Mouse (Mus musculus): ENCODE results near the gene Lclat1. TPM values are rescaled to one million over a fixed set of nuclear protein-coding genes. Genes with fewer than 3 reads are reported as not detected.

Gene Lclat1
- polyA plus RNA-seq, 1 experiment from 2014 or later: 38.3 TPM

GRCm38 (mm10) chr17:73186929-73187328, 79.1 kb downstream of the Lclat1 start:
- 93% methylated on average over 5 of the region's 5 CpGs for WGBS (ENCODE audit: insufficient replicate concordance)
- no peak overlapping the region for H3K4me3 ChIP-seq (ENCODE audit: low read depth, low read length)
- no peaks in the 10 kb centered on the region for H3K9me3 ChIP-seq (replicated peaks; ENCODE audit: control insufficient read depth, low read length)
- H3K4me2 ChIP-seq: no peak overlapping the region
- ATAC-seq (replicated peaks; ENCODE audit: insufficient number of reproducible peaks, low FRiP score, low TSS enrichment): no peak
- no peaks in the 10 kb centered on the region; the same call in 1 of the 2 replicates for H3K36me3 ChIP-seq (ENCODE audit: control insufficient read depth, insufficient read depth, low read length)
- H3K9ac ChIP-seq (ENCODE audit: low read depth, low read length): no peak overlapping the region
- no peak overlapping the region for H3K27ac ChIP-seq (ENCODE audit: low read depth, low read length)
- no peaks in the 10 kb centered on the region for H3K27me3 ChIP-seq (ENCODE audit: control insufficient read depth, insufficient read depth, low read length)
- no peaks in the 10 kb centered on the region for H3K4me1 ChIP-seq (ENCODE audit: control insufficient read depth, insufficient read depth, low read length)

DNA sequence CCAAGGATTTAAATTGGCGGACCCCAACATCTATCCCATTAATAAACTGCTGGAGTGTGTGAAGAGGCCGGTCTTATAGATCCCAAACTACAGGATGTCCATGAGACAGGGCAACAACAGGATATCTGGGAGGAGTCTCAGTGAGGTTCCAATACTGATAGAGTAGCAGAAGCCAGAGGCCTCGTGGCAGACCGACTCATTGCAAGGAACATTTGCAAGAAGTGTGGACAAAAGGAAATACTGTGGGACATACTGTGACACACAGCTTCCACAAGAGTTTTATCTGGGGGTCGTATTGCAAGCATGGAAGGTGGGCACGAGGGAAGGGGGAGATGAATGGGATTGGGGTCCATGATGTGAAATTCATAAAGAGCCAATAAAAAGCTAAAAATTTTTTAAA, 86.4 kb downstream of the Lclat1 start:
- no peak for ATAC-seq (replicated peaks; ENCODE audit: insufficient number of reproducible peaks, low FRiP score, low TSS enrichment)
- 65% methylated on average over 6 of the region's 6 CpGs for WGBS (ENCODE audit: insufficient replicate concordance)

GRCm38 (mm10) chr17:73194575-73194974, 86.8 kb downstream of the Lclat1 start:
- H3K4me2 ChIP-seq: no peak overlapping the region
- H3K36me3 ChIP-seq (ENCODE audit: control insufficient read depth, insufficient read depth, low read length): no peaks in the 10 kb centered on the region
- 0 out of 2 replicates have a peak overlapping the region, but pooled peaks have one; percentile 4 for H3K9ac ChIP-seq (ENCODE audit: low read depth, low read length)
- H3K4me1 ChIP-seq (ENCODE audit: control insufficient read depth, insufficient read depth, low read length): 0 out of 2 replicates have a peak, but pooled peaks cover 3% of the 10 kb centered on the region
- no peaks in the 10 kb centered on the region for H3K9me3 ChIP-seq (replicated peaks; ENCODE audit: control insufficient read depth, low read length)
- no peak for ATAC-seq (replicated peaks; ENCODE audit: insufficient number of reproducible peaks, low FRiP score, low TSS enrichment)
- no peak overlapping the region for H3K27ac ChIP-seq (ENCODE audit: low read depth, low read length)
- 92% methylated on average over 6 of the region's 6 CpGs for WGBS (ENCODE audit: insufficient replicate concordance)
- no peaks in the 10 kb centered on the region for H3K27me3 ChIP-seq (ENCODE audit: control insufficient read depth, insufficient read depth, low read length)
- H3K4me3 ChIP-seq (ENCODE audit: low read depth, low read length): no peak overlapping the region

More for the DNA sequence above, 86.4 kb downstream of the Lclat1 start:
- Histone ChIP-seq H3K4me3 (ENCODE audit: low read depth, low read length) (no peak overlapping the region), H3K36me3 (ENCODE audit: control insufficient read depth, insufficient read depth, low read length) (no peaks in the 10 kb centered on the region; the same call in 1 of the 2 replicates), H3K27me3 (ENCODE audit: control insufficient read depth, insufficient read depth, low read length) (no peaks in the 10 kb centered on the region), H3K4me1 (ENCODE audit: control insufficient read depth, insufficient read depth, low read length) (0 out of 2 replicates have a peak, but pooled peaks cover 3% of the 10 kb centered on the region), H3K9me3 (replicated peaks; ENCODE audit: control insufficient read depth, low read length) (no peaks in the 10 kb centered on the region), H3K27ac (ENCODE audit: low read depth, low read length) (no peak overlapping the region), H3K4me2 (no peak overlapping the region), H3K9ac (ENCODE audit: low read depth, low read length) (0 out of 2 replicates have a peak overlapping the region, but pooled peaks have one; percentile 4)

- WGBS (ENCODE audit: insufficient replicate concordance): 75% methylated on average over 2 of the region's 2 CpGs
- Histone ChIP-seq H3K4me2 (no peak overlapping the region), H3K27ac (ENCODE audit: low read depth, low read length) (no peak overlapping the region), H3K4me3 (ENCODE audit: low read depth, low read length) (no peak overlapping the region), H3K9ac (ENCODE audit: low read depth, low read length) (no peak overlapping the region), H3K36me3 (ENCODE audit: control insufficient read depth, insufficient read depth, low read length) (no peaks in the 10 kb centered on the region), H3K27me3 (ENCODE audit: control insufficient read depth, insufficient read depth, low read length) (no peaks in the 10 kb centered on the region), H3K9me3 (replicated peaks; ENCODE audit: control insufficient read depth, low read length) (no peaks in the 10 kb centered on the region), H3K4me1 (ENCODE audit: control insufficient read depth, insufficient read depth, low read length) (peaks cover 4% of the 10 kb centered on the region; the same call in 1 of the 2 replicates)
- ATAC-seq (replicated peaks; ENCODE audit: insufficient number of reproducible peaks, low FRiP score, low TSS enrichment): no peak
Observed at GRCm38 (mm10) chr17:73195074-73195723, 87.4 kb downstream of the Lclat1 start.

DNA sequence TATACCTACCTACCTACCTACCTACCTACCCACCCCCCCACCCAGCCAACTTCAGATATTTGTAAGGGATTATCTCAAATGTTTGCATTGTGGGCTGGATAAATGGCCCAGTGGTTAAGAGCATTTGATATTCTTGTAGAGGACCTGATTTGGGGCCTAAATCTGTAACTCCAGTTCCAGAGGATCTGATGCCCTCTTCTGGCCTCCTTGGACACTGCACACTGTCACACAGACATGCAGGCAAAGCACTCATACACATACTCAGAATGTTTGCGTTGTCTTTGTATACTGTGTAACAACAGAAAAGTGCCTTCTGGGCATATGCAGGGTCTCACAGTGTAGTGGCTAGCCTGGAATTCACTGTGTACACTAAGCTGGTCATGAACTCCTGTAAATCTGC, 88.4 kb downstream of the Lclat1 start:
- H3K36me3 ChIP-seq (ENCODE audit: control insufficient read depth, insufficient read depth, low read length): no peaks in the 10 kb centered on the region
- no peak overlapping the region for H3K9ac ChIP-seq (ENCODE audit: low read depth, low read length)
- H3K4me1 ChIP-seq (ENCODE audit: control insufficient read depth, insufficient read depth, low read length): peaks cover 10% of the 10 kb centered on the region; the same call in 1 of the 2 replicates
- H3K9me3 ChIP-seq (replicated peaks; ENCODE audit: control insufficient read depth, low read length): no peaks in the 10 kb centered on the region
- no peak overlapping the region for H3K4me2 ChIP-seq
- H3K27ac ChIP-seq (ENCODE audit: low read depth, low read length): no peak overlapping the region
- ATAC-seq (replicated peaks; ENCODE audit: insufficient number of reproducible peaks, low FRiP score, low TSS enrichment): no peak
- no peaks in the 10 kb centered on the region for H3K27me3 ChIP-seq (ENCODE audit: control insufficient read depth, insufficient read depth, low read length)
- 77% methylated on average over 1 of the region's 1 CpGs for WGBS (ENCODE audit: insufficient replicate concordance)
- no peak overlapping the region for H3K4me3 ChIP-seq (ENCODE audit: low read depth, low read length)

DNA sequence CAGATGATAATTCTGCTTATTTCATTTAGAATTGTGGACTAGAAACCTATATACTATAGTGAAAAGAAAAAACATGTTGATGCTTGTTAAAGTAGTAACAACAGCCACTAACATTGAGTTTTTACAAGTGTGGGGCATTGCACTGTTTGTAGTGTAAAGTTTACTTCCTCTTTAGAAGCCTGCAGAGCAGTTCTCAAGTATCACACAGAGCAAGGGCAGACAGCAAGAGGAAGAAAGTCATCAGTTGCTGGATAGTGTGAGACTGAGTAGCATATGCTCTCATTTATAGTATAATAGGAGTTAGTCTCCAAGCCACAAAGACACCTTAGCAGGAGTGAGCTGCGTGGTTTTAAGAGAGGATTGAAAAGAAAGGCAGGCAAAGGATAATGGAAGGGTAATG, 89.9 kb downstream of the Lclat1 start:
- Histone ChIP-seq H3K4me2 (no peak overlapping the region), H3K4me3 (ENCODE audit: low read depth, low read length) (no peak overlapping the region), H3K4me1 (ENCODE audit: control insufficient read depth, insufficient read depth, low read length) (peaks cover 10% of the 10 kb centered on the region; the same call in 1 of the 2 replicates), H3K27ac (ENCODE audit: low read depth, low read length) (no peak overlapping the region), H3K9me3 (replicated peaks; ENCODE audit: control insufficient read depth, low read length) (no peaks in the 10 kb centered on the region), H3K9ac (ENCODE audit: low read depth, low read length) (no peak overlapping the region), H3K27me3 (ENCODE audit: control insufficient read depth, insufficient read depth, low read length) (no peaks in the 10 kb centered on the region), H3K36me3 (ENCODE audit: control insufficient read depth, insufficient read depth, low read length) (no peaks in the 10 kb centered on the region)
- no peak for ATAC-seq (replicated peaks; ENCODE audit: insufficient number of reproducible peaks, low FRiP score, low TSS enrichment)
- 88% methylated on average over 1 of the region's 1 CpGs for WGBS (ENCODE audit: insufficient replicate concordance)

GRCm38 (mm10) chr17:73199387-73199786, 91.6 kb downstream of the Lclat1 start:
- Histone ChIP-seq H3K9ac (ENCODE audit: low read depth, low read length) (no peak overlapping the region), H3K4me2 (no peak overlapping the region), H3K4me3 (ENCODE audit: low read depth, low read length) (no peak overlapping the region), H3K9me3 (replicated peaks; ENCODE audit: control insufficient read depth, low read length) (no peaks in the 10 kb centered on the region), H3K27ac (ENCODE audit: low read depth, low read length) (no peak overlapping the region), H3K4me1 (ENCODE audit: control insufficient read depth, insufficient read depth, low read length) (peaks cover 15% of the 10 kb centered on the region; the same call in 1 of the 2 replicates), H3K27me3 (ENCODE audit: control insufficient read depth, insufficient read depth, low read length) (no peaks in the 10 kb centered on the region), H3K36me3 (ENCODE audit: control insufficient read depth, insufficient read depth, low read length) (no peaks in the 10 kb centered on the region)
- no peak for ATAC-seq (replicated peaks; ENCODE audit: insufficient number of reproducible peaks, low FRiP score, low TSS enrichment)

DNA sequence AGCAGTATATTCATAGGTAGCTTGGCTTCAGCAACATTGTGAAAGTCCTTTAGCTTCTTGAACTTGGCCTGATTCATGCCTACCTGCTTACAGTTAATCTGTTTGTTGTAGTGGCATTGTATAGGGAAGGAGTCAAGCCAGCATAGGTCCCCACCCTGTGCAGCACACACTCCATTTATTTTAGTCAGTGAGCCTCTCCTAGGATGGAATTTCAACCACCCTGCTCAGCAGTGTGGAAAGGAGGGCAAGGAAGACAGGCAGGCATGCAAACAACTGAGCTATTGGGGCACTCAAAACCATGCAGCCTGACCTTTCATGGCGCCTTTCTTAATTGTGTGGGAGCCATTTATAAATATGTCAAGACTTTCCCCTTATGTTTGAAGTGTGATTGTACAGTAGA, 92.6 kb downstream of the Lclat1 start:
- WGBS (ENCODE audit: insufficient replicate concordance): 71% methylated on average over 1 of the region's 1 CpGs
- ATAC-seq (replicated peaks; ENCODE audit: insufficient number of reproducible peaks, low FRiP score, low TSS enrichment): no peak
- Histone ChIP-seq H3K4me2 (no peak overlapping the region), H3K4me1 (ENCODE audit: control insufficient read depth, insufficient read depth, low read length) (peaks cover 13% of the 10 kb centered on the region; the same call in 1 of the 2 replicates), H3K27me3 (ENCODE audit: control insufficient read depth, insufficient read depth, low read length) (no peaks in the 10 kb centered on the region), H3K9ac (ENCODE audit: low read depth, low read length) (no peak overlapping the region), H3K27ac (ENCODE audit: low read depth, low read length) (peak overlapping the region; percentile 54), H3K9me3 (replicated peaks; ENCODE audit: control insufficient read depth, low read length) (no peaks in the 10 kb centered on the region), H3K36me3 (ENCODE audit: control insufficient read depth, insufficient read depth, low read length) (no peaks in the 10 kb centered on the region), H3K4me3 (ENCODE audit: low read depth, low read length) (no peak overlapping the region)
